Mouse (Mus musculus) erythroblast, embryonic 14.5 days (primary cell): ENCODE results near the gene L3mbtl4.

Experiments used
- GATA1 ChIP-seq: IDR thresholded peaks from 2 replicates; pipeline ENCODE4 v1.6.1; 2012; ENCODE audit warnings: low read length, inconsistent platforms, mixed read lengths
- TAL1 ChIP-seq: IDR thresholded peaks from 3 replicates; pipeline ENCODE4 v1.6.1; 2012; ENCODE audit warnings: low read length, inconsistent platforms, mixed read lengths

GRCm38 (mm10) chr17:68758428-68758827 lies 484.8 kb downstream of the L3mbtl4 start:
- TF ChIP-seq GATA1 = no peak
- TF ChIP-seq TAL1 = no peak
